Mouse (Mus musculus) forebrain, postnatal 0 days (tissue): ENCODE measurements around the gene Pole4. TPM values are rescaled to one million over a fixed set of nuclear protein-coding genes. Genes with fewer than 3 reads are reported as not detected.

Experiments used
- ATAC-seq: fragments of 200-750 bp; cut with Nextera tagmentation; 2 replicates; pipeline ENCODE4 v1.8.0; 2017; ENCODE audit warnings: mild to moderate bottlenecking, moderate library complexity
- DNase-seq: peaks from one replicate; pipeline ENCODE4 v3.0.0-alpha.2; 2015
- H3K27ac ChIP-seq: fragments of 300-500 bp; sonication (generic); 2 replicates; pipeline ENCODE4 v1.5.1; 2014; ENCODE audit warnings: low read depth, mild to moderate bottlenecking, antibody characterized with exemption, low read length, moderate library complexity, mixed read lengths
- H3K27me3 ChIP-seq: fragments of 300-500 bp; sonication (generic); 2 replicates; pipeline ENCODE4 v1.6.1; 2014; ENCODE audit warnings: mild to moderate bottlenecking, low read length, mixed read lengths; ENCODE audit not compliant: insufficient read depth
- H3K36me3 ChIP-seq: fragments of 300-500 bp; sonication (generic); 2 replicates; pipeline ENCODE4 v1.6.1; 2014; ENCODE audit warnings: mild to moderate bottlenecking, moderate library complexity; ENCODE audit not compliant: insufficient read depth
- H3K4me1 ChIP-seq: fragments of 300-500 bp; sonication (generic); 2 replicates; pipeline ENCODE4 v1.6.1; 2014; ENCODE audit warnings: antibody characterized with exemption; ENCODE audit not compliant: insufficient read depth
- H3K4me2 ChIP-seq: fragments of 300-500 bp; sonication (generic); 2 replicates; pipeline ENCODE4 v1.6.1; 2014; ENCODE audit warnings: low read depth, mild to moderate bottlenecking, moderate library complexity
- H3K4me3 ChIP-seq: fragments of 300-500 bp; sonication (generic); 2 replicates; pipeline ENCODE4 v1.5.1; 2014; ENCODE audit warnings: low read depth, low read length, mixed read lengths
- H3K9ac ChIP-seq: fragments of 300-500 bp; sonication (generic); 2 replicates; pipeline ENCODE4 v1.6.1; 2014; ENCODE audit warnings: mild to moderate bottlenecking
- H3K9me3 ChIP-seq: fragments of 300-500 bp; sonication (generic); 2 replicates; pipeline ENCODE4 v1.6.1; 2016; ENCODE audit warnings: low read length
- CTCF ChIP-seq: sonication (generic); IDR thresholded peaks from 2 replicates; pipeline ENCODE4 v1.5.1; 2016; ENCODE audit warnings: antibody characterized with exemption, control low read depth, low read depth
- WGBS: fragments of 180-500 bp; shearing (Covaris S2); extraction: QIAGEN DNeasy Blood & Tissue Kit; methylation state at CpG from one replicate; pipeline ENCODE4 v1.1.7; 2014; 5-methylcytosine and 5-hydroxymethylcytosine counted together
- polyA plus RNA-seq: library from polyadenylated mRNA; unstranded; fragments of >200 nt; fragmentation: Nextera tagmentation; extraction: Ambion mirVana; gene quantifications from 2 replicates; pipeline ENCODE4 v1.2.1, GENCODE M21; 2015
- total RNA-seq: library from RNA; depleted of rRNA; stranded (reverse); fragments of >200 nt; gene quantifications from 2 replicates; pipeline ENCODE4 v1.2.3, GENCODE M21; 2014

Gene Pole4
- total and polyA plus RNA-seq, 2 experiments from 2014 or later = 82.3 to 141 TPM

GRCm38 (mm10) chr6:82715253-82715652 is 10.1 kb upstream of the Pole4 start:
- Histone ChIP-seq H3K27me3 (no peaks in the 10 kb centered on the region), H3K9ac (no peak overlapping the region), H3K9me3 (no peaks in the 10 kb centered on the region), H3K4me2 (no peak overlapping the region), H3K4me1 (no peaks in the 10 kb centered on the region), H3K27ac (no peak overlapping the region), H3K4me3 (no peak overlapping the region), H3K36me3 (no peaks in the 10 kb centered on the region)
- DNase-seq (no peak), ATAC-seq (no peak)
- WGBS = 72% methylated on average over 6 of the region's 6 CpGs
- no peak for TF ChIP-seq CTCF

- Histone ChIP-seq H3K36me3 (no peaks in the 10 kb centered on the region), H3K4me1 (no peaks in the 10 kb centered on the region), H3K4me2 (no peak overlapping the region), H3K27ac (no peak overlapping the region), H3K27me3 (no peaks in the 10 kb centered on the region), H3K9ac (no peak overlapping the region), H3K9me3 (no peaks in the 10 kb centered on the region), H3K4me3 (no peak overlapping the region)
- no peak for ATAC-seq
- 86% methylated on average over 5 of the region's 5 CpGs for WGBS
- no peak for DNase-seq
- TF ChIP-seq CTCF = no peak
Measured at GRCm38 (mm10) chr6:82714841-82715240, 9.7 kb upstream of the Pole4 start.

- Histone ChIP-seq H3K9me3 (no peaks in the 10 kb centered on the region), H3K4me3 (no peak overlapping the region), H3K36me3 (no peaks in the 10 kb centered on the region), H3K27ac (no peak overlapping the region), H3K4me2 (no peak overlapping the region), H3K4me1 (no peaks in the 10 kb centered on the region), H3K27me3 (no peaks in the 10 kb centered on the region), H3K9ac (no peak overlapping the region)
- ATAC-seq = peak; percentile 85
- TF ChIP-seq CTCF = peak; percentile 87
- peak; percentile 74 for DNase-seq
- WGBS = 16% methylated on average over 3 of the region's 3 CpGs
Measured at GRCm38 (mm10) chr6:82714243-82714642, 9.1 kb upstream of the Pole4 start.

GRCm38 (mm10) chr6:82707742-82708141 is 2.6 kb upstream of the Pole4 start:
- no peak overlapping the region for H3K27ac ChIP-seq
- no peak for ATAC-seq
- H3K9me3 ChIP-seq = no peaks in the 10 kb centered on the region
- H3K4me2 ChIP-seq = no peak overlapping the region
- no peak overlapping the region for H3K4me3 ChIP-seq
- no peaks in the 10 kb centered on the region for H3K4me1 ChIP-seq
- no peak overlapping the region for H3K9ac ChIP-seq
- no peak for TF ChIP-seq CTCF
- H3K27me3 ChIP-seq = no peaks in the 10 kb centered on the region
- 82% methylated on average over 3 of the region's 3 CpGs for WGBS
- DNase-seq = no peak
- H3K36me3 ChIP-seq = no peaks in the 10 kb centered on the region

- Histone ChIP-seq H3K4me1 (no peaks in the 10 kb centered on the region), H3K27ac (no peak overlapping the region), H3K9me3 (no peaks in the 10 kb centered on the region), H3K36me3 (no peaks in the 10 kb centered on the region), H3K9ac (no peak overlapping the region), H3K4me3 (no peak overlapping the region), H3K27me3 (no peaks in the 10 kb centered on the region), H3K4me2 (no peak overlapping the region)
- WGBS = 89% methylated on average over 10 of the region's 10 CpGs
- no peak for TF ChIP-seq CTCF
- DNase-seq (no peak), ATAC-seq (no peak)
Measured at GRCm38 (mm10) chr6:82707241-82707640, 2.1 kb upstream of the Pole4 start.

- no peaks in the 10 kb centered on the region for H3K27me3 ChIP-seq
- no peaks in the 10 kb centered on the region for H3K9me3 ChIP-seq
- H3K27ac ChIP-seq = no peak overlapping the region
- H3K36me3 ChIP-seq = no peaks in the 10 kb centered on the region
- no peak for ATAC-seq
- DNase-seq = no peak
- TF ChIP-seq CTCF = no peak
- no peak overlapping the region for H3K9ac ChIP-seq
- H3K4me3 ChIP-seq = no peak overlapping the region
- H3K4me1 ChIP-seq = no peaks in the 10 kb centered on the region
- WGBS = 90% methylated on average over 3 of the region's 3 CpGs
- no peak overlapping the region for H3K4me2 ChIP-seq
Measured at GRCm38 (mm10) chr6:82703710-82704109, 1.5 kb downstream of the Pole4 start.

GRCm38 (mm10) chr6:82702593-82703017 is 2.6 kb downstream of the Pole4 start:
- H3K4me3 ChIP-seq = no peak overlapping the region
- H3K27ac ChIP-seq = no peak overlapping the region
- TF ChIP-seq CTCF = peak; percentile 94
- WGBS = 29% methylated on average over 16 of the region's 16 CpGs
- H3K4me1 ChIP-seq = no peaks in the 10 kb centered on the region
- H3K27me3 ChIP-seq = no peaks in the 10 kb centered on the region
- H3K9me3 ChIP-seq = no peaks in the 10 kb centered on the region
- H3K4me2 ChIP-seq = no peak overlapping the region
- ATAC-seq = peak; percentile 93
- peak; percentile 87 for DNase-seq
- H3K36me3 ChIP-seq = no peaks in the 10 kb centered on the region
- no peak overlapping the region for H3K9ac ChIP-seq

GRCm38 (mm10) chr6:82701296-82701695 is 3.9 kb downstream of the Pole4 start:
- TF ChIP-seq CTCF = no peak
- no peak for DNase-seq
- Histone ChIP-seq H3K9ac (no peak overlapping the region), H3K4me2 (no peak overlapping the region), H3K27me3 (no peaks in the 10 kb centered on the region), H3K9me3 (no peaks in the 10 kb centered on the region), H3K36me3 (no peaks in the 10 kb centered on the region), H3K4me1 (no peaks in the 10 kb centered on the region), H3K4me3 (no peak overlapping the region), H3K27ac (no peak overlapping the region)
- ATAC-seq = no peak
- WGBS = 72% methylated on average over 6 of the region's 6 CpGs
